Comparison of ENCODE assay signal across 8 mouse cellular contexts in genomic region chr17:35162730-35163129, GRCm38 (mm10). TPM values are rescaled to one million over a fixed set of nuclear protein-coding genes. Genes with fewer than 3 reads are reported as not detected.
DNase-seq lines count a peak whose midpoint lies in the region; ATAC-seq lines count a peak whose summit lies in the region.

No protein-coding gene starts in this region.

- 61% methylated on average over 12 of the region's 12 CpGs for WGBS in embryonic facial prominence, embryonic 11.5 days
- WGBS in hindbrain, embryonic 14.5 days = 45% methylated on average over 12 of the region's 12 CpGs
- 64% methylated on average over 12 of the region's 12 CpGs for WGBS in liver, embryonic 12.5 days (ENCODE audit: insufficient replicate concordance)
- 52% methylated on average over 12 of the region's 12 CpGs for WGBS in neural tube, embryonic 14.5 days

- no peak for ATAC-seq in embryonic facial prominence, embryonic 11.5 days (replicated peaks; ENCODE audit: insufficient number of reproducible peaks, low FRiP score, low TSS enrichment, low read depth)
- no peak for ATAC-seq in hindbrain, embryonic 14.5 days (ENCODE audit: low FRiP score)
- no peak for ATAC-seq in liver, embryonic 12.5 days
- ATAC-seq in neural tube, embryonic 14.5 days (ENCODE audit: low read depth) = no peak

- peaks cover 35% of the 10 kb centered on the region for H3K36me3 ChIP-seq in embryonic facial prominence, embryonic 11.5 days (replicated peaks; ENCODE audit: control insufficient read depth, insufficient read depth, low read depth, low read length)
- peaks cover 51% of the 10 kb centered on the region for H3K36me3 ChIP-seq in hindbrain, embryonic 14.5 days (replicated peaks; ENCODE audit: control insufficient read depth, insufficient read depth)
- H3K36me3 ChIP-seq in liver, embryonic 12.5 days = peaks cover 52% of the 10 kb centered on the region
- H3K36me3 ChIP-seq in neural tube, embryonic 14.5 days (ENCODE audit: control insufficient read depth, insufficient read depth, low read length) = peaks cover 42% of the 10 kb centered on the region

- H3K27ac ChIP-seq in embryonic facial prominence, embryonic 11.5 days (replicated peaks; ENCODE audit: low read depth, low read length) = no peak overlapping the region
- H3K27ac ChIP-seq in hindbrain, embryonic 14.5 days = no peak overlapping the region
- H3K27ac ChIP-seq in liver, embryonic 12.5 days = no peak overlapping the region; the same call in 1 of the 2 replicates
- H3K27ac ChIP-seq in neural tube, embryonic 14.5 days (ENCODE audit: low read depth, low read length) = no peak overlapping the region

- peaks cover 2% of the 10 kb centered on the region; the same call in 1 of the 2 replicates for H3K4me1 ChIP-seq in embryonic facial prominence, embryonic 11.5 days (ENCODE audit: control insufficient read depth, insufficient read depth, low read length)
- H3K4me1 ChIP-seq in hindbrain, embryonic 14.5 days (replicated peaks; ENCODE audit: control insufficient read depth, insufficient read depth, low read length) = peaks cover 27% of the 10 kb centered on the region
- H3K4me1 ChIP-seq in liver, embryonic 12.5 days = peaks cover 39% of the 10 kb centered on the region
- peaks cover 26% of the 10 kb centered on the region for H3K4me1 ChIP-seq in neural tube, embryonic 14.5 days (ENCODE audit: control insufficient read depth, insufficient read depth, low read length)

- peak overlapping the region; percentile 99 for H3K9ac ChIP-seq in embryonic facial prominence, embryonic 11.5 days (replicated peaks; ENCODE audit: low read length)
- H3K9ac ChIP-seq in hindbrain, embryonic 14.5 days = peak overlapping the region; percentile 100
- H3K9ac ChIP-seq in liver, embryonic 12.5 days = peak overlapping the region; percentile 99
- H3K9ac ChIP-seq in neural tube, embryonic 14.5 days (replicated peaks; ENCODE audit: low read depth, low read length) = peak overlapping the region; percentile 98

- DNase-seq in adrenal gland, adult 2 months = peak; percentile 57
- DNase-seq in adrenal gland, adult 8-10 months = no peak
- no peak for DNase-seq in embryonic facial prominence, embryonic 11.5 days (ENCODE audit: low spot score)
- DNase-seq in hindbrain, embryonic 14.5 days (ENCODE audit: low spot score) = no peak
- no peak for DNase-seq in urinary bladder, adult 2 months (ENCODE audit: low spot score)
- no peak for DNase-seq in retina, embryonic 14.5 days (ENCODE audit: low spot score)

- H3K9me3 ChIP-seq in embryonic facial prominence, embryonic 11.5 days (replicated peaks; ENCODE audit: control insufficient read depth, low read length) = no peaks in the 10 kb centered on the region
- no peaks in the 10 kb centered on the region for H3K9me3 ChIP-seq in hindbrain, embryonic 14.5 days (ENCODE audit: control insufficient read depth, low read length)
- no peaks in the 10 kb centered on the region for H3K9me3 ChIP-seq in liver, embryonic 12.5 days (replicated peaks)
- H3K9me3 ChIP-seq in neural tube, embryonic 14.5 days (ENCODE audit: control insufficient read depth, low read length) = no peaks in the 10 kb centered on the region

- H3K4me2 ChIP-seq in embryonic facial prominence, embryonic 11.5 days (ENCODE audit: low read depth, low read length) = peak overlapping the region; percentile 96
- H3K4me2 ChIP-seq in hindbrain, embryonic 14.5 days (replicated peaks) = peak overlapping the region; percentile 98
- H3K4me2 ChIP-seq in liver, embryonic 12.5 days = peak overlapping the region; percentile 78
- H3K4me2 ChIP-seq in neural tube, embryonic 14.5 days (ENCODE audit: low read depth, low read length) = peak overlapping the region; percentile 89

- no peaks in the 10 kb centered on the region for H3K27me3 ChIP-seq in embryonic facial prominence, embryonic 11.5 days (ENCODE audit: control insufficient read depth, insufficient read depth, low read length)
- no peaks in the 10 kb centered on the region for H3K27me3 ChIP-seq in hindbrain, embryonic 14.5 days (ENCODE audit: control insufficient read depth, insufficient read depth, low read length)
- no peaks in the 10 kb centered on the region for H3K27me3 ChIP-seq in liver, embryonic 12.5 days (replicated peaks)
- no peaks in the 10 kb centered on the region for H3K27me3 ChIP-seq in neural tube, embryonic 14.5 days (ENCODE audit: control insufficient read depth, insufficient read depth, low read length)

- H3K4me3 ChIP-seq in embryonic facial prominence, embryonic 11.5 days (ENCODE audit: low read depth, low read length) = peak overlapping the region; percentile 91
- H3K4me3 ChIP-seq in hindbrain, embryonic 14.5 days (replicated peaks; ENCODE audit: low read length) = peak overlapping the region; percentile 100
- H3K4me3 ChIP-seq in liver, embryonic 12.5 days = peak overlapping the region; percentile 96
- peak overlapping the region; percentile 89 for H3K4me3 ChIP-seq in neural tube, embryonic 14.5 days (ENCODE audit: low read depth, low read length)

RNA-seq across cellular contexts. Expression of gene Prrc2a, which starts 2.0 kb away (rescaled TPM):
- 100 to 1,000 TPM; 205 to 258 TPM for total RNA-seq in adrenal gland, adult 2 months (2021)
- polyA plus RNA-seq in adrenal gland, adult 2 months (2012; rRNA removed) = 598 and 625 TPM in 2 replicates
- total RNA-seq in adrenal gland, adult 8-10 months (2022) = 100 to 1,000 TPM; 241 to 340 (median 274) TPM
- 131 and 144 TPM in 2 replicates for polyA plus RNA-seq in embryonic facial prominence, embryonic 11.5 days (2014; fragmentation: Nextera tagmentation; extraction: Ambion mirVana)
- 152 and 168 TPM in 2 replicates for polyA plus RNA-seq in hindbrain, embryonic 14.5 days (2014; fragmentation: Nextera tagmentation; extraction: Ambion mirVana)
- 83.0 and 86.8 TPM in 2 replicates for polyA plus RNA-seq in liver, embryonic 12.5 days (2016; fragmentation: Nextera tagmentation; extraction: Ambion mirVana)
- polyA plus RNA-seq in neural tube, embryonic 14.5 days (2014; fragmentation: Nextera tagmentation; extraction: Ambion mirVana) = 181 and 195 TPM in 2 replicates
- 170 and 213 TPM in 2 replicates for polyA plus RNA-seq in urinary bladder, adult 2 months (2012; rRNA removed)

RNA-seq across cellular contexts. Expression of gene Aif1, which starts 13.1 kb away (rescaled TPM):
- 1 to 10 TPM; 3.4 to 6.4 TPM for total RNA-seq in adrenal gland, adult 2 months (2021)
- 0.30 and 0.46 TPM in 2 replicates for polyA plus RNA-seq in adrenal gland, adult 2 months (2012; rRNA removed)
- 10 to 100 TPM in 2 of 4 experiments, 1 to 10 TPM in 2; 5.5 to 14.5 (median 10.5) TPM for total RNA-seq in adrenal gland, adult 8-10 months (2022)
- polyA plus RNA-seq in embryonic facial prominence, embryonic 11.5 days (2014; fragmentation: Nextera tagmentation; extraction: Ambion mirVana) = 6.1 and 7.9 TPM in 2 replicates
- polyA plus RNA-seq in hindbrain, embryonic 14.5 days (2014; fragmentation: Nextera tagmentation; extraction: Ambion mirVana) = 7.8 and 8.7 TPM in 2 replicates
- polyA plus RNA-seq in liver, embryonic 12.5 days (2016; fragmentation: Nextera tagmentation; extraction: Ambion mirVana) = 10.5 and 11.6 TPM in 2 replicates
- polyA plus RNA-seq in neural tube, embryonic 14.5 days (2014; fragmentation: Nextera tagmentation; extraction: Ambion mirVana) = 6.7 and 10.7 TPM in 2 replicates
- polyA plus RNA-seq in urinary bladder, adult 2 months (2012; rRNA removed) = 11.2 and 13.3 TPM in 2 replicates

RNA-seq across cellular contexts. Expression of gene Lst1, which starts 25.5 kb away (rescaled TPM):
- 1 to 10 TPM; 5.0 to 7.6 TPM for total RNA-seq in adrenal gland, adult 2 months (2021)
- polyA plus RNA-seq in adrenal gland, adult 2 months (2012; rRNA removed) = 3.6 and 4.6 TPM in 2 replicates
- 10 to 100 TPM in 1 of 4 experiments, 1 to 10 TPM in 3; 4.7 to 11.3 (median 8.2) TPM for total RNA-seq in adrenal gland, adult 8-10 months (2022)
- 3.8 and 6.1 TPM in 2 replicates for polyA plus RNA-seq in embryonic facial prominence, embryonic 11.5 days (2014; fragmentation: Nextera tagmentation; extraction: Ambion mirVana)
- 8.2 and 13.3 TPM in 2 replicates for polyA plus RNA-seq in hindbrain, embryonic 14.5 days (2014; fragmentation: Nextera tagmentation; extraction: Ambion mirVana)
- 20.8 and 23.7 TPM in 2 replicates for polyA plus RNA-seq in liver, embryonic 12.5 days (2016; fragmentation: Nextera tagmentation; extraction: Ambion mirVana)
- 3.7 and 8.8 TPM in 2 replicates for polyA plus RNA-seq in neural tube, embryonic 14.5 days (2014; fragmentation: Nextera tagmentation; extraction: Ambion mirVana)
- 20.4 and 23.0 TPM in 2 replicates for polyA plus RNA-seq in urinary bladder, adult 2 months (2012; rRNA removed)

RNA-seq across cellular contexts. Expression of gene Bag6, which starts 27.8 kb away (rescaled TPM):
- 100 to 1,000 TPM; 389 to 403 TPM for total RNA-seq in adrenal gland, adult 2 months (2021)
- 433 and 470 TPM in 2 replicates for polyA plus RNA-seq in adrenal gland, adult 2 months (2012; rRNA removed)
- total RNA-seq in adrenal gland, adult 8-10 months (2022) = 100 to 1,000 TPM; 354 to 477 (median 417) TPM
- 87.8 and 101 TPM in 2 replicates for polyA plus RNA-seq in embryonic facial prominence, embryonic 11.5 days (2014; fragmentation: Nextera tagmentation; extraction: Ambion mirVana)
- 90.2 and 98.2 TPM in 2 replicates for polyA plus RNA-seq in hindbrain, embryonic 14.5 days (2014; fragmentation: Nextera tagmentation; extraction: Ambion mirVana)
- polyA plus RNA-seq in liver, embryonic 12.5 days (2016; fragmentation: Nextera tagmentation; extraction: Ambion mirVana) = 29.1 and 35.5 TPM in 2 replicates
- 88.3 and 102 TPM in 2 replicates for polyA plus RNA-seq in neural tube, embryonic 14.5 days (2014; fragmentation: Nextera tagmentation; extraction: Ambion mirVana)
- polyA plus RNA-seq in urinary bladder, adult 2 months (2012; rRNA removed) = 130 and 136 TPM in 2 replicates

RNA-seq across cellular contexts. Expression of gene Apom, which starts 30.9 kb away (rescaled TPM):
- under 1 TPM in 1 of 2 experiments, not detected in 1; 0.78 TPM for total RNA-seq in adrenal gland, adult 2 months (2021)
- polyA plus RNA-seq in adrenal gland, adult 2 months (2012; rRNA removed) = 0.22 TPM in 1 of 2 replicates, not detected in the other
- under 1 TPM in 2 of 4 experiments, not detected in 2; 0.28 to 0.32 TPM for total RNA-seq in adrenal gland, adult 8-10 months (2022)
- 0.49 and 0.64 TPM in 2 replicates for polyA plus RNA-seq in embryonic facial prominence, embryonic 11.5 days (2014; fragmentation: Nextera tagmentation; extraction: Ambion mirVana)
- polyA plus RNA-seq in hindbrain, embryonic 14.5 days (2014; fragmentation: Nextera tagmentation; extraction: Ambion mirVana) = 0.39 TPM in 1 of 2 replicates, not detected in the other
- 482 and 508 TPM in 2 replicates for polyA plus RNA-seq in liver, embryonic 12.5 days (2016; fragmentation: Nextera tagmentation; extraction: Ambion mirVana)
- polyA plus RNA-seq in neural tube, embryonic 14.5 days (2014; fragmentation: Nextera tagmentation; extraction: Ambion mirVana) = 0.75 and 0.89 TPM in 2 replicates
- polyA plus RNA-seq in urinary bladder, adult 2 months (2012; rRNA removed) = 0.22 and 0.29 TPM in 2 replicates
